Mouse (Mus musculus) gastrocnemius, postnatal 10 days (tissue): ENCODE results near the gene Myl10. TPM values are rescaled to one million over a fixed set of nuclear protein-coding genes. Genes with fewer than 3 reads are reported as not detected.
A peak's percentile ranks its signal among the peaks of the same experiment; 100 is the strongest.
"Not testable (repeated sequence)": the region's sequence is repeated elsewhere in the genome, so short reads cannot be mapped to it uniquely, and the experiment has no call there.

ENCODE experiments used
- DNase-seq: peaks from one replicate; pipeline ENCODE4 v3.0.0; 2021; ENCODE audit warnings: mixed read lengths
- total RNA-seq, 2 experiments: library from RNA; stranded (reverse); gene quantifications; 2 replicates each; pipeline ENCODE4 v1.2.3; 2021

Gene Myl10
- total RNA-seq, 2 experiments from 2014 or later, result 3.1 to 7.2 TPM

- DNase-seq, result peak; percentile 31
Observed at GRCm38 (mm10) chr5:136705532-136705931, 12.6 kb downstream of the Myl10 start.

- peak; percentile 80 for DNase-seq
Observed at GRCm38 (mm10) chr5:136706803-136707202, 13.9 kb downstream of the Myl10 start.

GRCm38 (mm10) chr5:136708116-136708515 is 15.2 kb downstream of the Myl10 start:
- DNase-seq, result no peak

GRCm38 (mm10) chr5:136710742-136711141 is 17.8 kb downstream of the Myl10 start:
- no peak for DNase-seq

- DNase-seq, result no peak
Observed at GRCm38 (mm10) chr5:136714232-136714875, 21.4 kb downstream of the Myl10 start.

GRCm38 (mm10) chr5:136714879-136715278 is 21.9 kb downstream of the Myl10 start:
- peak; percentile 57 for DNase-seq

GRCm38 (mm10) chr5:136716696-136717572 is 24.0 kb downstream of the Myl10 start:
- no peak for DNase-seq

GRCm38 (mm10) chr5:136717573-136717854 is 24.6 kb downstream of the Myl10 start:
- no peak for DNase-seq

GRCm38 (mm10) chr5:136718656-136719055 is 25.7 kb downstream of the Myl10 start:
- no peak for DNase-seq

GRCm38 (mm10) chr5:136721596-136721995 is 28.6 kb downstream of the Myl10 start:
- no peak for DNase-seq

GRCm38 (mm10) chr5:136726271-136726670 is 33.3 kb downstream of the Myl10 start:
- not testable (repeated sequence) for DNase-seq

- DNase-seq, result no peak
Observed at GRCm38 (mm10) chr5:136738918-136739317, 46.0 kb downstream of the Myl10 start.

GRCm38 (mm10) chr5:136746596-136746995 is 53.6 kb downstream of the Myl10 start:
- no peak for DNase-seq

Other genes with a start within 250 kb of the Myl10 start
- 10 to 100 TPM; 87.0 to 97.5 TPM for gene Cux1, start 125.7 kb upstream of the Myl10 start, total RNA-seq
- 10 to 100 TPM; 24.4 to 28.0 TPM for gene Col26a1, start 190.1 kb downstream of the Myl10 start, total RNA-seq
- 1 to 10 TPM; 7.3 to 8.3 TPM for gene Ift22, start 215.0 kb downstream of the Myl10 start, total RNA-seq